Mouse (Mus musculus) lung, adult 2 months (tissue): ENCODE measurements around the gene Lsm12.

ENCODE experiments used
- CTCF ChIP-seq: fragments of 200-500 bp; IDR thresholded peaks from 2 replicates; pipeline ENCODE4 v1.5.1; 2011; ENCODE audit warnings: mild to moderate bottlenecking, low read length, control low read depth; ENCODE audit not compliant: insufficient read depth
- POLR2A ChIP-seq: fragments of 200-500 bp; IDR thresholded peaks from 2 replicates; pipeline ENCODE4 v1.6.1; 2011; ENCODE audit warnings: low read depth, mild to moderate bottlenecking, control low read depth, low read length, borderline replicate concordance; ENCODE audit errors: extremely low read depth

DNA sequence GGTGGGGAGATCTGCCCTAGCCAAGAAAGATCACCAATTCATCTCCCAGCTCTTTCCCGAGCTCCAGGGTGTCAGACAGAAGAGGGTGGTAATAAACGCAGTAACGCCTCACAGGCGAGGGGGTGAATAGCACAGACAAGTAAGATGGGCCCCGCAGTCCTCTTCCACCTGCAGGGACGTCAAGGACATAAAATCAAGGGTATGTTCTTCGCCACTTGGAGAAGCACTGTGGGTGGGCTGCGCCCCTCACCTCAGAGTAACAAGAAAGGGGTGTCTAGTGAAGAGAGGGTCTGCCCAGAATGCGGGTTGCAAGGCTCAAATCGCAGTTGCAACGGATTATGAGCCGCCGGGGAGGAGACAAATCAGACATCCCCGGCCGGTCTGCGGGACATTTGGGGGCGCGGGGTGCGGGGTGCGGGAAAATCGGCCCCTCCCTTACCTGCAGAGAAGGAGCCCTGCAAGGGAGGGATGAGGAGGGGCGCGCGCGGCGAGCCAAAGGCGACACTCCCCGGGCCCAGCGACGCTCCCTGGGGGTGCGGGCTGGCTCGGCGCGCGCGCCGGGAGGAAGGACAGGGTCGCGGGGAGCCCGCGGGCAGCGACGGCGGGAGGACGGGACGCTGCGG lies 44.3 kb upstream of the Lsm12 start:
- no peak for TF ChIP-seq CTCF
- no peak for TF ChIP-seq POLR2A
